Mouse (Mus musculus) common myeloid progenitor, adult 5-6 weeks (primary cell): Measurements from ENCODE around the gene Plekhm3. TPM values are rescaled to one million over a fixed set of nuclear protein-coding genes. Genes with fewer than 3 reads are reported as not detected.

Experiments used
- ATAC-seq: replicated peaks from 2 replicates; pipeline ENCODE4 v1.8.0; 2016; ENCODE audit warnings: low read depth, mild to moderate bottlenecking, moderate TSS enrichment, inconsistent platforms; ENCODE audit not compliant: poor library complexity, severe bottlenecking
- total RNA-seq: library from RNA; stranded (forward); fragments of 200-1000, 187-1606 nt; gene quantifications from 2 replicates; pipeline ENCODE4 v1.2.3, GENCODE M21; 2017

Gene Plekhm3
- total RNA-seq, 1 experiment from 2014 or later: 6.2 TPM

GRCm38 (mm10) chr1:64929673-64930072, 27.0 kb downstream of the Plekhm3 start:
- no peak for ATAC-seq

- peak; percentile 54 for ATAC-seq
These were observed 28.1 kb downstream of the Plekhm3 start for GRCm38 (mm10) chr1:64928542-64928941.

- ATAC-seq: peak; percentile 70
These were observed 29.0 kb downstream of the Plekhm3 start for GRCm38 (mm10) chr1:64927437-64928274.

- peak; percentile 90 for ATAC-seq
These were observed 31.0 kb downstream of the Plekhm3 start for GRCm38 (mm10) chr1:64925594-64925993.

GRCm38 (mm10) chr1:64924283-64924682, 32.3 kb downstream of the Plekhm3 start:
- no peak for ATAC-seq

GRCm38 (mm10) chr1:64918810-64919528, 37.7 kb downstream of the Plekhm3 start:
- ATAC-seq: peak; percentile 69

- ATAC-seq: no peak
These were observed 38.7 kb downstream of the Plekhm3 start for GRCm38 (mm10) chr1:64917966-64918365.

- no peak for ATAC-seq
These were observed 39.6 kb downstream of the Plekhm3 start for GRCm38 (mm10) chr1:64916884-64917507.

- ATAC-seq: no peak
These were observed 42.3 kb downstream of the Plekhm3 start for GRCm38 (mm10) chr1:64914356-64914755.

- ATAC-seq: no peak
These were observed 48.9 kb downstream of the Plekhm3 start for GRCm38 (mm10) chr1:64907740-64908139.

- 0 out of 2 replicates have a peak, but pooled peaks have one; percentile 39 for ATAC-seq
These were observed 50.4 kb downstream of the Plekhm3 start for GRCm38 (mm10) chr1:64906226-64906625.

- no peak for ATAC-seq
These were observed 53.2 kb downstream of the Plekhm3 start for GRCm38 (mm10) chr1:64903415-64903814.

- ATAC-seq: no peak
These were observed 53.8 kb downstream of the Plekhm3 start for GRCm38 (mm10) chr1:64902804-64903203.

- ATAC-seq: no peak
These were observed 56.9 kb downstream of the Plekhm3 start for GRCm38 (mm10) chr1:64899763-64900162.

- no peak for ATAC-seq
These were observed 59.1 kb downstream of the Plekhm3 start for GRCm38 (mm10) chr1:64897485-64897884.

- ATAC-seq: no peak
These were observed 62.8 kb downstream of the Plekhm3 start for GRCm38 (mm10) chr1:64893806-64894205.

- ATAC-seq: no peak
These were observed 65.3 kb downstream of the Plekhm3 start for GRCm38 (mm10) chr1:64891332-64891731.

- ATAC-seq: no peak
These were observed 69.0 kb downstream of the Plekhm3 start for GRCm38 (mm10) chr1:64887502-64888203.

- no peak for ATAC-seq
These were observed 69.9 kb downstream of the Plekhm3 start for GRCm38 (mm10) chr1:64886718-64887117.

- no peak for ATAC-seq
These were observed 71.3 kb downstream of the Plekhm3 start for GRCm38 (mm10) chr1:64885328-64885727.
